Mouse (Mus musculus) stomach, embryonic 15.5 days (tissue): ENCODE results near the gene Gm45337. TPM values are rescaled to one million over a fixed set of nuclear protein-coding genes. Genes with fewer than 3 reads are reported as not detected.

ENCODE experiments used
- ATAC-seq: fragments of 200-750 bp; cut with Nextera tagmentation; 2 replicates; pipeline ENCODE4 v1.8.0; 2017; ENCODE audit warnings: low read depth, moderate number of reproducible peaks, moderate TSS enrichment; ENCODE audit not compliant: insufficient read depth, low FRiP score
- H3K27ac ChIP-seq: fragments of 300-500 bp; sonication (generic); 2 replicates; pipeline ENCODE4 v1.5.1; 2015; ENCODE audit warnings: mild to moderate bottlenecking, inconsistent platforms
- H3K27me3 ChIP-seq: fragments of 300-500 bp; sonication (generic); replicated peaks from 2 replicates; pipeline ENCODE4 v1.6.1; 2015; ENCODE audit warnings: inconsistent platforms
- H3K36me3 ChIP-seq: fragments of 300-500 bp; sonication (generic); 2 replicates; pipeline ENCODE4 v1.6.1; 2015; ENCODE audit warnings: inconsistent platforms
- H3K4me1 ChIP-seq: fragments of 300-500 bp; sonication (generic); 2 replicates; pipeline ENCODE4 v1.6.1; 2015; ENCODE audit warnings: inconsistent platforms
- H3K4me2 ChIP-seq: fragments of 300-500 bp; sonication (generic); 2 replicates; pipeline ENCODE4 v1.6.1; 2015; ENCODE audit warnings: mild to moderate bottlenecking, inconsistent platforms
- H3K4me3 ChIP-seq: fragments of 300-500 bp; sonication (generic); replicated peaks from 2 replicates; pipeline ENCODE4 v1.5.1; 2015; ENCODE audit warnings: inconsistent platforms
- H3K9ac ChIP-seq: fragments of 300-500 bp; sonication (generic); 2 replicates; pipeline ENCODE4 v1.6.1; 2015; ENCODE audit warnings: inconsistent platforms
- H3K9me3 ChIP-seq: fragments of 300-500 bp; sonication (generic); 2 replicates; pipeline ENCODE4 v1.6.1; 2016; ENCODE audit warnings: inconsistent platforms
- WGBS: fragments of 180-500 bp; shearing (Covaris S2); methylation state at CpG from one replicate; pipeline ENCODE4 v1.1.7; 2015; 5-methylcytosine and 5-hydroxymethylcytosine counted together
- polyA plus RNA-seq: library from polyadenylated mRNA; unstranded; fragments of >200 nt; fragmentation: Nextera tagmentation; extraction: Ambion mirVana; gene quantifications from 2 replicates; pipeline ENCODE4 v1.2.1, GENCODE M21; 2015

The Gm45337 gene
- polyA plus RNA-seq, 1 experiment from 2014 or later = not detected

GRCm38 (mm10) chr7:142095183-142095931 is 49.0 kb downstream of the Gm45337 start, which contains the start of gene Dusp8:
Gene Dusp8, minus strand, starts transcription at chr7:142095843.
- peaks cover 57% of the 10 kb centered on the region for H3K27me3 ChIP-seq

GRCm38 (mm10) chr7:142094301-142095143 is 49.9 kb downstream of the Gm45337 start:
- WGBS = under 1% methylated on average over 88 of the region's 89 CpGs
- Histone ChIP-seq H3K27me3 (peaks cover 57% of the 10 kb centered on the region), H3K4me2 (peak overlapping the region; percentile 99), H3K4me3 (peak overlapping the region; percentile 70), H3K4me1 (peaks cover 18% of the 10 kb centered on the region), H3K27ac (peak overlapping the region; percentile 44; the same call in 1 of the 2 replicates), H3K9me3 (no peaks in the 10 kb centered on the region), H3K36me3 (no peaks in the 10 kb centered on the region), H3K9ac (peak overlapping the region; percentile 73)
- ATAC-seq = peak; percentile 19

More at GRCm38 (mm10) chr7:142095183-142095931, 49.0 kb downstream of the Gm45337 start, which contains the start of gene Dusp8:
- under 1% methylated on average over 60 of the region's 63 CpGs for WGBS
- Histone ChIP-seq H3K36me3 (no peaks in the 10 kb centered on the region), H3K27ac (peak within 1 kb of the TSS; percentile 44; the same call in 1 of the 2 replicates), H3K9ac (peak within 1 kb of the TSS; percentile 73), H3K4me1 (peaks cover 15% of the 10 kb centered on the region), H3K4me2 (peak within 1 kb of the TSS; percentile 99), H3K4me3 (peak within 1 kb of the TSS; percentile 70), H3K9me3 (no peaks in the 10 kb centered on the region)
- ATAC-seq = peak; percentile 87

GRCm38 (mm10) chr7:142093696-142094240 is 50.6 kb downstream of the Gm45337 start:
- no peaks in the 10 kb centered on the region for H3K36me3 ChIP-seq
- peak overlapping the region; percentile 70 for H3K4me3 ChIP-seq
- peaks cover 25% of the 10 kb centered on the region for H3K4me1 ChIP-seq
- peak overlapping the region; percentile 99 for H3K4me2 ChIP-seq
- H3K9me3 ChIP-seq = no peaks in the 10 kb centered on the region
- no peak overlapping the region for H3K27ac ChIP-seq
- 29% methylated on average over 6 of the region's 6 CpGs for WGBS
- H3K9ac ChIP-seq = peak overlapping the region; percentile 73; the same call in 1 of the 2 replicates
- ATAC-seq = no peak
- peaks cover 57% of the 10 kb centered on the region for H3K27me3 ChIP-seq

Other genes with a start within 250 kb of the Gm45337 start
- 43.0 and 48.1 TPM in 2 replicates for gene Tollip, start 226.1 kb downstream of the Gm45337 start, polyA plus RNA-seq
- 1.6 and 2.0 TPM in 2 replicates for gene Brsk2, start 194.9 kb downstream of the Gm45337 start, polyA plus RNA-seq
- gene Mob2, start 83.5 kb downstream of the Gm45337 start, polyA plus RNA-seq = 65.2 and 67.8 TPM in 2 replicates
- gene Dusp8, start 48.8 kb downstream of the Gm45337 start, polyA plus RNA-seq = 5.9 and 7.4 TPM in 2 replicates
- gene Gm45618, start 23.9 kb downstream of the Gm45337 start, polyA plus RNA-seq = not detected in 2 replicates
- not detected in 2 replicates for gene Gm39115, start 8.6 kb downstream of the Gm45337 start, polyA plus RNA-seq
- gene Gm29735, start 12.5 kb upstream of the Gm45337 start, polyA plus RNA-seq = not detected in 2 replicates
- not detected in 2 replicates for gene Gm4553, start 21.1 kb upstream of the Gm45337 start, polyA plus RNA-seq
- gene Krtap5-2, start 31.4 kb upstream of the Gm45337 start, polyA plus RNA-seq = not detected in 2 replicates
- not detected in 2 replicates for gene Gm10153, start 45.8 kb upstream of the Gm45337 start, polyA plus RNA-seq
- not detected in 2 replicates for gene Krtap5-3, start 56.8 kb upstream of the Gm45337 start, polyA plus RNA-seq
- gene Gm7579, start 67.3 kb upstream of the Gm45337 start, polyA plus RNA-seq = not detected in 2 replicates
- not detected in 2 replicates for gene Krtap5-5, start 85.4 kb upstream of the Gm45337 start, polyA plus RNA-seq
- gene Gm40460, start 96.5 kb upstream of the Gm45337 start, polyA plus RNA-seq = not detected in 2 replicates
- not detected in 2 replicates for gene Gm2431, start 113.7 kb upstream of the Gm45337 start, polyA plus RNA-seq
- gene Gm4559, start 129.8 kb upstream of the Gm45337 start, polyA plus RNA-seq = not detected in 2 replicates
- not detected in 2 replicates for gene Krtap5-1, start 152.5 kb upstream of the Gm45337 start, polyA plus RNA-seq
- gene Krtap5-4, start 158.9 kb upstream of the Gm45337 start, polyA plus RNA-seq = not detected in 2 replicates
- gene Ifitm10, start 229.1 kb upstream of the Gm45337 start, polyA plus RNA-seq = 1.7 and 2.8 TPM in 2 replicates
- gene Gm49369, start 238.1 kb upstream of the Gm45337 start, polyA plus RNA-seq = 0.58 TPM in 1 of 2 replicates, not detected in the other
- gene Ctsd, start 243.4 kb upstream of the Gm45337 start, polyA plus RNA-seq = 308 and 323 TPM in 2 replicates